Mouse (Mus musculus): ENCODE results near the gene Drd3. TPM values are rescaled to one million over a fixed set of nuclear protein-coding genes. Genes with fewer than 3 reads are reported as not detected.
A peak's percentile ranks its signal among the peaks of the same experiment; 100 is the strongest.

Gene Drd3
- total and polyA plus RNA-seq, 3 experiments = not detected

DNA sequence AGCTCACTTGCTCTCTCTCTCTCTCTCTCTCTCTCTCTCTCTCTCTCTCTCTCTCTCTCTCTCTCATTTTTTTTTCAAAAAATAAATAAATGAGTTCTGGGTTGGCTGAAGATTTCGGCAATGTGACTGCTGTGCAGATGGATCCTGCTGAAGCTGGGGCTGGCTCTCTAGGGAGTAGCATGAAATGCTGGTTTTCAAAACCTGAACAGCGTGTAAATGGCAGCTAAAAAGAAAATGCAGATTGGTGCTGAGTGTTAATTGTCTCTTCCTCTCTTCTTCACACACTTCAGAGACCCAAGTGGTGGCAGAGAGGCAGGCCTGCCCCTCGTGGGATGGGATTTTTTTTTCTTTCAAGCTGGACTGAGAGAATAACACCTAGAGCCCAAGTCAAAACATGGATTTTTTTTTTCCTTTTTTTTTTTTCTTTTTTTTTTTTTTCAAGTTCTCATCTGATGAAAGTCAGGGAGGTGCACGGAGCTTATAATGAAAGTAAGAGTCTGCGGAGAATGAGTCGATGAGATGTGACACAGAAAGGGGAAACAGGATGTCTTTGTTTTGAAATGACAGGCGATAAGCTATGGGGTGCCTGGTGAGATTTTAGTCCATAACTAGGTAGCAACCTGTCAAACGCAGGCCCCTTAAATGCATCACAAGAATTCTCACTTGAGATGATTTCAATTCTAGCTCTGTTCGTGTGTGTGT lies 44.2 kb upstream of the Drd3 start:
- DNase-seq (ENCODE audit: extremely low read depth) = peak; percentile 85
- H3K27me3 ChIP-seq (replicated peaks) = no peaks in the 10 kb centered on the region
- H3K4me3 ChIP-seq (replicated peaks in 1 of 3; ENCODE audit: low read depth in 2 of 3, low read length in 2 of 3, poor library complexity in 1 of 3) = peak overlapping the region; percentile 44 to 52 (median 45)
- peaks cover 4 to 24% of the 10 kb centered on the region in 2 experiments for H3K4me1 ChIP-seq (ENCODE audit: control insufficient read depth in 1 of 2, insufficient read depth in 2 of 2)
- H3K79me2 ChIP-seq (replicated peaks; ENCODE audit: control insufficient read depth, extremely low read depth, insufficient read depth, poor library complexity, severe bottlenecking) = no peaks in the 10 kb centered on the region
- dilution Hi-C loops (cut with MboI; ENCODE audit: extremely low pct_ligation_motif_present, extremely low pct_unique_long_range_greater_than_20kb, low sequenced_read_pairs) (no loop called here), in situ Hi-C loops (cut with MboI; ENCODE audit: low pct_ligation_motif_present, low pct_unique_long_range_greater_than_20kb, low sequenced_read_pairs) (no loop called here)
- peak overlapping the region; percentile 65 for H3K27ac ChIP-seq (ENCODE audit: insufficient read depth, low read depth)
- no peaks in the 10 kb centered on the region for H3K36me3 ChIP-seq (replicated peaks in 1 of 2; ENCODE audit: control insufficient read depth in 1 of 2, insufficient read depth in 1 of 2, low read length in 1 of 2)
- peak overlapping the region; percentile 100 for H3K4me2 ChIP-seq (ENCODE audit: insufficient read depth, low read depth, poor library complexity, severe bottlenecking)
- TF ChIP-seq USF1 (IDR thresholded peaks at IDR 0.05; ENCODE audit: low read depth, low read length) = no peak
- TF ChIP-seq HCFC1 (IDR thresholded peaks at IDR 0.05; ENCODE audit: low read depth, low read length) = peak; percentile 11; the same call in 1 of the 2 replicates
- TF ChIP-seq TCF12 (IDR thresholded peaks at IDR 0.05; ENCODE audit: low read depth, low read length) = peak; percentile 16; the same call in 1 of the 2 replicates
- peak; percentile 50; the same call in 1 of the 2 replicates for TF ChIP-seq JUND (conservative IDR thresholded peaks at IDR 0.05; ENCODE audit: low read depth, low read length)
- TF ChIP-seq TBP (conservative IDR thresholded peaks at IDR 0.05; ENCODE audit: low read depth, low read length) = no peak; the same call in 1 of the 2 replicates
- TF ChIP-seq ETS1 (conservative IDR thresholded peaks at IDR 0.05; ENCODE audit: low read depth, low read length) = peak; percentile 58
- peak; percentile 78 for TF ChIP-seq IRF4 (IDR thresholded peaks at IDR 0.05; ENCODE audit: low read depth, low read length)
- TF ChIP-seq NRF1 (IDR thresholded peaks at IDR 0.05; ENCODE audit: low read depth, low read length) = no peak
- 0 out of 2 replicates have a peak, but pooled peaks have one; percentile 12 for TF ChIP-seq RCOR1 (conservative IDR thresholded peaks at IDR 0.05; ENCODE audit: low read depth, low read length)
- TF ChIP-seq MEF2A (IDR thresholded peaks at IDR 0.05; ENCODE audit: borderline replicate concordance, low read depth, low read length) = peak; percentile 13; the same call in 1 of the 2 replicates
- no peak; the same call in 1 of the 2 replicates for TF ChIP-seq MAZ (IDR thresholded peaks at IDR 0.05; ENCODE audit: low read depth, low read length)
- peak; percentile 54; the same call in 1 of the 2 replicates for TF ChIP-seq SIN3A (IDR thresholded peaks at IDR 0.05; ENCODE audit: low read length)
- TF ChIP-seq ZNF384 (IDR thresholded peaks at IDR 0.05; ENCODE audit: low read depth, low read length) = peak; percentile 96
- peak; percentile 75 for TF ChIP-seq EP300 (IDR thresholded peaks at IDR 0.05; ENCODE audit: low read length)
- TF ChIP-seq POLR2A (IDR thresholded peaks at IDR 0.05; ENCODE audit: low read depth, low read length) = peak; percentile 22; the same call in 1 of the 2 replicates
- TF ChIP-seq ZKSCAN1 (IDR thresholded peaks at IDR 0.05; ENCODE audit: borderline replicate concordance, low read depth, low read length) = no peak
- no peaks in the 10 kb centered on the region for H3K9me3 ChIP-seq (replicated peaks; ENCODE audit: low read length)
- H3K9ac ChIP-seq (ENCODE audit: insufficient read depth, low read depth) = peak overlapping the region; percentile 76

DNA sequence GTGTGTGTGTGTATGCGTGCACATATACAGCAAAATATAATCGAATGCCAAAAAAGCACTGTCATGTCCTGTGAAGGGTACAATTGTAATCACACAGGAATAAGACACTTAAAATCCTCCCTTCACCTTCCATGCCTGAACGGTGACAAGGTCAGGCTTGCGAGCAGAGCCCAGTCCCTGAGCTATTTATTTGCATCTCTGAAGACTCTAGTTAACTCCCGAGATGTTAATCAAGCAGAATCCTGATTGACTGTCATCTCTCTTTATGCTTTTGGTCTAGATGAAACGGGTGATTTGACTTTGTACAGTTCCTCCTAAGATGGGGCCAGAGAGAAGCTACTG lies 43.7 kb upstream of the Drd3 start:
- peak; percentile 52 for DNase-seq (ENCODE audit: extremely low read depth)
- Histone ChIP-seq H3K9ac (ENCODE audit: insufficient read depth, low read depth) (peak overlapping the region; percentile 76), H3K27me3 (replicated peaks) (no peaks in the 10 kb centered on the region), H3K4me2 (ENCODE audit: insufficient read depth, low read depth, poor library complexity, severe bottlenecking) (peak overlapping the region; percentile 100), H3K4me1 (ENCODE audit: control insufficient read depth in 1 of 2, insufficient read depth in 2 of 2) (peaks cover 4 to 24% of the 10 kb centered on the region in 2 experiments), H3K4me3 (replicated peaks in 1 of 3; ENCODE audit: low read depth in 2 of 3, low read length in 2 of 3, poor library complexity in 1 of 3) (peak overlapping the region in 2 of 3 experiments; percentile 44 to 45), H3K27ac (ENCODE audit: insufficient read depth, low read depth) (peak overlapping the region; percentile 62), H3K9me3 (replicated peaks; ENCODE audit: low read length) (no peaks in the 10 kb centered on the region), H3K79me2 (replicated peaks; ENCODE audit: control insufficient read depth, extremely low read depth, insufficient read depth, poor library complexity, severe bottlenecking) (no peaks in the 10 kb centered on the region), H3K36me3 (replicated peaks in 1 of 2; ENCODE audit: control insufficient read depth in 1 of 2, insufficient read depth in 1 of 2, low read length in 1 of 2) (no peaks in the 10 kb centered on the region)
- TF ChIP-seq MXI1 (IDR thresholded peaks at IDR 0.05; ENCODE audit: low read depth, low read length) (no peak), ZC3H11A (IDR thresholded peaks at IDR 0.05; ENCODE audit: low read depth, low read length) (no peak), IRF4 (IDR thresholded peaks at IDR 0.05; ENCODE audit: low read depth, low read length) (no peak), POLR2A (IDR thresholded peaks at IDR 0.05; ENCODE audit: low read depth, low read length) (no peak), KAT2A (IDR thresholded peaks at IDR 0.05; ENCODE audit: insufficient replicate concordance, low read length) (no peak), MAZ (IDR thresholded peaks at IDR 0.05; ENCODE audit: low read depth, low read length) (no peak), SMC3 (IDR thresholded peaks at IDR 0.05; ENCODE audit: low read depth, low read length) (no peak), GABPA (IDR thresholded peaks at IDR 0.05; ENCODE audit: insufficient replicate concordance, low read depth, low read length) (no peak), ZMIZ1 (IDR thresholded peaks at IDR 0.05; ENCODE audit: low read depth, low read length) (no peak), USF1 (IDR thresholded peaks at IDR 0.05; ENCODE audit: low read depth, low read length) (no peak), ETS1 (conservative IDR thresholded peaks at IDR 0.05; ENCODE audit: low read depth, low read length) (no peak), CHD2 (IDR thresholded peaks at IDR 0.05; ENCODE audit: low read length) (no peak), E2F4 (IDR thresholded peaks at IDR 0.05; ENCODE audit: insufficient replicate concordance, low read depth, low read length) (no peak), POLR2AphosphoS2 (IDR thresholded peaks at IDR 0.05; ENCODE audit: low read depth, low read length) (no peak), ZKSCAN1 (IDR thresholded peaks at IDR 0.05; ENCODE audit: borderline replicate concordance, low read depth, low read length) (no peak; the same call in 1 of the 2 replicates), MEF2A (IDR thresholded peaks at IDR 0.05; ENCODE audit: borderline replicate concordance, low read depth, low read length) (no peak), JUN (IDR thresholded peaks at IDR 0.05; ENCODE audit: insufficient read depth, low read depth, low read length) (no peak), ZNF384 (IDR thresholded peaks at IDR 0.05; ENCODE audit: low read depth, low read length) (no peak), MAFK (IDR thresholded peaks at IDR 0.05; ENCODE audit: insufficient replicate concordance, low read length) (no peak), ELF1 (IDR thresholded peaks at IDR 0.05; ENCODE audit: low read depth, low read length) (no peak)
- in situ Hi-C loops (cut with MboI; ENCODE audit: low pct_ligation_motif_present, low pct_unique_long_range_greater_than_20kb, low sequenced_read_pairs) (no loop called here), dilution Hi-C loops (cut with MboI; ENCODE audit: extremely low pct_ligation_motif_present, extremely low pct_unique_long_range_greater_than_20kb, low sequenced_read_pairs) (no loop called here)

Measured in CH12.LX (cell line).